Mouse (Mus musculus) testis, adult 2 months (tissue): ENCODE measurements around the gene Thrb.

Experiments used
- CTCF ChIP-seq: fragments of 200-500 bp; IDR thresholded peaks from 2 replicates; pipeline ENCODE4 v1.5.1; 2012; ENCODE audit warnings: low read depth, mild to moderate bottlenecking, inconsistent platforms, low read length, moderate library complexity; ENCODE audit not compliant: control insufficient read depth, insufficient read depth, insufficient replicate concordance
- POLR2A ChIP-seq: fragments of 200-500 bp; IDR thresholded peaks from 2 replicates; pipeline ENCODE4 v1.6.1; 2012; ENCODE audit warnings: low read depth, mild to moderate bottlenecking, inconsistent platforms, low read length, moderate library complexity; ENCODE audit not compliant: control insufficient read depth

GRCm38 (mm10) chr14:17733077-17733778, 73.2 kb downstream of the Thrb start:
- TF ChIP-seq CTCF: no peak
- no peak for TF ChIP-seq POLR2A
